Mouse (Mus musculus): ENCODE results near the gene Alpl. TPM values are rescaled to one million over a fixed set of nuclear protein-coding genes. Genes with fewer than 3 reads are reported as not detected.
A peak's percentile ranks its signal among the peaks of the same experiment; 100 is the strongest.

Gene Alpl
- polyA plus RNA-seq, 1 experiment from 2014 or later = 4.5 TPM

GRCm38 (mm10) chr4:137765554-137765971 is 30.6 kb downstream of the Alpl start:
- H3K27me3 ChIP-seq (replicated peaks) = no peaks in the 10 kb centered on the region
- no peak overlapping the region for H3K4me3 ChIP-seq
- H3K36me3 ChIP-seq = no peaks in the 10 kb centered on the region
- ATAC-seq (ENCODE audit: low FRiP score, low read depth) = peak; percentile 92
- peaks cover 24% of the 10 kb centered on the region for H3K4me1 ChIP-seq
- H3K9ac ChIP-seq = peak overlapping the region; percentile 6; the same call in 1 of the 2 replicates
- WGBS = 38% methylated on average over 7 of the region's 7 CpGs
- H3K9me3 ChIP-seq = no peaks in the 10 kb centered on the region
- no peak overlapping the region for H3K4me2 ChIP-seq (replicated peaks)
- H3K27ac ChIP-seq = peak overlapping the region; percentile 11

GRCm38 (mm10) chr4:137764621-137765020 is 31.6 kb downstream of the Alpl start:
- WGBS = 74% methylated on average over 3 of the region's 3 CpGs
- ATAC-seq (ENCODE audit: low FRiP score, low read depth) = no peak
- H3K4me1 ChIP-seq = peaks cover 24% of the 10 kb centered on the region

GRCm38 (mm10) chr4:137763920-137764495 is 32.2 kb downstream of the Alpl start:
- Histone ChIP-seq H3K4me3 (no peak overlapping the region), H3K27ac (no peak overlapping the region), H3K9me3 (no peaks in the 10 kb centered on the region), H3K4me1 (peaks cover 24% of the 10 kb centered on the region), H3K9ac (no peak overlapping the region), H3K36me3 (no peaks in the 10 kb centered on the region), H3K4me2 (replicated peaks) (no peak overlapping the region), H3K27me3 (replicated peaks) (no peaks in the 10 kb centered on the region)
- no peak for ATAC-seq (ENCODE audit: low FRiP score, low read depth)
- WGBS = 72% methylated on average over 8 of the region's 8 CpGs

More at GRCm38 (mm10) chr4:137764621-137765020, 31.6 kb downstream of the Alpl start:
- no peaks in the 10 kb centered on the region for H3K27me3 ChIP-seq (replicated peaks)
- no peaks in the 10 kb centered on the region for H3K36me3 ChIP-seq
- no peak overlapping the region for H3K4me3 ChIP-seq
- no peak overlapping the region for H3K4me2 ChIP-seq (replicated peaks)
- no peak overlapping the region for H3K27ac ChIP-seq
- no peaks in the 10 kb centered on the region for H3K9me3 ChIP-seq
- H3K9ac ChIP-seq = no peak overlapping the region

GRCm38 (mm10) chr4:137762886-137763285 is 33.3 kb downstream of the Alpl start:
- Histone ChIP-seq H3K4me1 (peaks cover 24% of the 10 kb centered on the region), H3K4me3 (no peak overlapping the region), H3K9me3 (no peaks in the 10 kb centered on the region), H3K27ac (no peak overlapping the region), H3K27me3 (replicated peaks) (no peaks in the 10 kb centered on the region), H3K9ac (no peak overlapping the region), H3K4me2 (replicated peaks) (no peak overlapping the region), H3K36me3 (no peaks in the 10 kb centered on the region)
- WGBS = 80% methylated on average over 9 of the region's 9 CpGs
- ATAC-seq (ENCODE audit: low FRiP score, low read depth) = no peak

DNA sequence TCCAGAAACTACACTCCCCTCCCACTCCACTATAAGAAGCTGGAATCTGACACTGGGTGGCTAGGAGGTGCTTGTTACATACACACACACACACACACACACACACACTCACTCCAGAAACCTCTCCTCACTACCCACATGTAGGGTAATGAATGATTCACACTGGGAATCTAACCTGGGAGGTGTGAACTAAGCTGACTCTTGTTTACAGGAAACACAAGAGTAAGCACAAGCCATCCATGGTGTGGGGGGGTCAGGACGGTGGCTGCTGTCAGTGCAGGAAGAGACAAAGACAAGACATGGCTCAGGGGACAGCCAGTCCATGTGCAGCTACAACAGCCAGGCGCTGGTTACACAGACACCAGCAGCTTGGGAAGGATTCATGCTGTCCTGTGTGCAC is 41.7 kb downstream of the Alpl start:
- Histone ChIP-seq H3K27me3 (replicated peaks) (no peaks in the 10 kb centered on the region), H3K4me3 (no peak overlapping the region), H3K27ac (no peak overlapping the region), H3K4me2 (replicated peaks) (no peak overlapping the region), H3K36me3 (no peaks in the 10 kb centered on the region), H3K9me3 (no peaks in the 10 kb centered on the region), H3K9ac (no peak overlapping the region), H3K4me1 (no peaks in the 10 kb centered on the region; the same call in none of the 2 replicates)
- 92% methylated on average over 2 of the region's 2 CpGs for WGBS
- ATAC-seq (ENCODE audit: low FRiP score, low read depth) = no peak

- WGBS = 87% methylated on average over 7 of the region's 7 CpGs
- Histone ChIP-seq H3K4me3 (no peak overlapping the region), H3K4me1 (no peaks in the 10 kb centered on the region; the same call in 1 of the 2 replicates)
Observed at GRCm38 (mm10) chr4:137753199-137753598, 43.0 kb downstream of the Alpl start.

GRCm38 (mm10) chr4:137752471-137752870 is 43.7 kb downstream of the Alpl start:
- ATAC-seq (ENCODE audit: low FRiP score, low read depth) = no peak
- Histone ChIP-seq H3K4me2 (replicated peaks) (no peak overlapping the region), H3K9me3 (no peaks in the 10 kb centered on the region), H3K27ac (no peak overlapping the region), H3K27me3 (replicated peaks) (no peaks in the 10 kb centered on the region), H3K4me3 (no peak overlapping the region), H3K36me3 (no peaks in the 10 kb centered on the region), H3K9ac (no peak overlapping the region), H3K4me1 (no peaks in the 10 kb centered on the region; the same call in 1 of the 2 replicates)
- 90% methylated on average over 15 of the region's 15 CpGs for WGBS

More at GRCm38 (mm10) chr4:137753199-137753598, 43.0 kb downstream of the Alpl start:
- no peak overlapping the region for H3K9ac ChIP-seq
- no peaks in the 10 kb centered on the region for H3K9me3 ChIP-seq
- no peak overlapping the region for H3K27ac ChIP-seq
- no peaks in the 10 kb centered on the region for H3K36me3 ChIP-seq
- H3K27me3 ChIP-seq (replicated peaks) = no peaks in the 10 kb centered on the region
- no peak overlapping the region for H3K4me2 ChIP-seq (replicated peaks)
- no peak for ATAC-seq (ENCODE audit: low FRiP score, low read depth)

- Histone ChIP-seq H3K4me3 (no peak overlapping the region), H3K9me3 (no peaks in the 10 kb centered on the region), H3K4me2 (replicated peaks) (no peak overlapping the region), H3K36me3 (no peaks in the 10 kb centered on the region), H3K27ac (no peak overlapping the region), H3K9ac (no peak overlapping the region), H3K27me3 (replicated peaks) (no peaks in the 10 kb centered on the region), H3K4me1 (no peaks in the 10 kb centered on the region; the same call in 1 of the 2 replicates)
- 89% methylated on average over 9 of the region's 9 CpGs for WGBS
- ATAC-seq (ENCODE audit: low FRiP score, low read depth) = no peak
Observed at GRCm38 (mm10) chr4:137751717-137752116, 44.5 kb downstream of the Alpl start.

DNA sequence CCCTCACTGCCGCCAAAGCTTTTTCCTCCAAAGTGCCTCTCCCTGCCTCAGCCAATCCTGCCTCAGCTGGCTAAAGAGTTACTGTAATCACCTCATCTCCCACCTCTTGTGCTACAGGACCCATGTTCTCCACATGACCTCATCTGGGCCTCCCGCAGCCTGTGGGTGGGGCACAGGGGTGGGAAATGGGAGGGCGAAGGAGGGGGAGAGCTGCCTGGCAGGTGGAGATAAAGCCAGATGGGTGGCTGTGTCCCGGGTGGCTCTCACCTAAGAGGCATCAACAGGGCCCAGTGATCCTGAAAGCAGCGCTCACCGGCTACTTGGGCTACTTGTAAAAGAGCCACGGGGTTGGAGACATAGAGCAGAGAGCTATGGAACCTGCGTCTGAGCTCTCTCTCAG is 44.9 kb downstream of the Alpl start:
- Histone ChIP-seq H3K4me1 (no peaks in the 10 kb centered on the region; the same call in 1 of the 2 replicates), H3K4me2 (replicated peaks) (no peak overlapping the region), H3K9me3 (no peaks in the 10 kb centered on the region), H3K27me3 (replicated peaks) (no peaks in the 10 kb centered on the region), H3K4me3 (no peak overlapping the region), H3K9ac (no peak overlapping the region), H3K27ac (no peak overlapping the region), H3K36me3 (no peaks in the 10 kb centered on the region)
- WGBS = 81% methylated on average over 8 of the region's 8 CpGs
- ATAC-seq (ENCODE audit: low FRiP score, low read depth) = no peak

GRCm38 (mm10) chr4:137750121-137750520 is 46.1 kb downstream of the Alpl start:
- Histone ChIP-seq H3K9ac (no peak overlapping the region), H3K9me3 (no peaks in the 10 kb centered on the region), H3K4me3 (no peak overlapping the region), H3K4me1 (no peaks in the 10 kb centered on the region; the same call in 1 of the 2 replicates), H3K4me2 (replicated peaks) (no peak overlapping the region), H3K36me3 (no peaks in the 10 kb centered on the region), H3K27me3 (replicated peaks) (no peaks in the 10 kb centered on the region), H3K27ac (no peak overlapping the region)
- ATAC-seq (ENCODE audit: low FRiP score, low read depth) = no peak
- WGBS = 86% methylated on average over 9 of the region's 9 CpGs

DNA sequence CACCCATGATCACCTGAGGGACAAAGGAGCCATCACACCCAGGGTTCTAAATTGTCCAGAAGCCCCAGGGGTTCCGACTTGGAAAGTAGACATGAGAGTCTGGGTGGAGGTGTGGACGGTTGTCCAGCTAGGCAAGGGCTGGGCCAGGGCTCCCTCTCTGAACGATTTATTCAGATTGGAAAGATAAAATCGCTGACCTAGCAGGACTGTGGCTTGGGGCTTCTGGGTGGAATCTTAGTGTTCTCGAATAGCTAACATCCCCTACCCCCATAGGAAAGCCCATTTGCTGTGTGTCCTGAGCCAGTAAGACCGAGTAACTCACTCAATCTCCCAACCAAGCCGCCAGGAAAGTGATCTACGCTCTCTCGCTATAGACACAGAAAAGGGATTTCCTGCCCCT is 46.5 kb downstream of the Alpl start:
- no peak for ATAC-seq (ENCODE audit: low FRiP score, low read depth)

GRCm38 (mm10) chr4:137748726-137749125 is 47.5 kb downstream of the Alpl start:
- Histone ChIP-seq H3K27me3 (replicated peaks) (no peaks in the 10 kb centered on the region), H3K4me2 (replicated peaks) (no peak overlapping the region), H3K4me3 (no peak overlapping the region), H3K27ac (no peak overlapping the region), H3K4me1 (no peaks in the 10 kb centered on the region; the same call in 1 of the 2 replicates), H3K9ac (no peak overlapping the region), H3K9me3 (no peaks in the 10 kb centered on the region), H3K36me3 (no peaks in the 10 kb centered on the region)
- WGBS = 60% methylated on average over 4 of the region's 4 CpGs
- ATAC-seq (ENCODE audit: low FRiP score, low read depth) = no peak

More for the DNA sequence above, 46.5 kb downstream of the Alpl start:
- Histone ChIP-seq H3K4me1 (no peaks in the 10 kb centered on the region; the same call in 1 of the 2 replicates), H3K9me3 (no peaks in the 10 kb centered on the region), H3K36me3 (no peaks in the 10 kb centered on the region), H3K27me3 (replicated peaks) (no peaks in the 10 kb centered on the region), H3K27ac (no peak overlapping the region), H3K4me3 (no peak overlapping the region), H3K4me2 (replicated peaks) (no peak overlapping the region), H3K9ac (no peak overlapping the region)
- WGBS = 74% methylated on average over 9 of the region's 9 CpGs

DNA sequence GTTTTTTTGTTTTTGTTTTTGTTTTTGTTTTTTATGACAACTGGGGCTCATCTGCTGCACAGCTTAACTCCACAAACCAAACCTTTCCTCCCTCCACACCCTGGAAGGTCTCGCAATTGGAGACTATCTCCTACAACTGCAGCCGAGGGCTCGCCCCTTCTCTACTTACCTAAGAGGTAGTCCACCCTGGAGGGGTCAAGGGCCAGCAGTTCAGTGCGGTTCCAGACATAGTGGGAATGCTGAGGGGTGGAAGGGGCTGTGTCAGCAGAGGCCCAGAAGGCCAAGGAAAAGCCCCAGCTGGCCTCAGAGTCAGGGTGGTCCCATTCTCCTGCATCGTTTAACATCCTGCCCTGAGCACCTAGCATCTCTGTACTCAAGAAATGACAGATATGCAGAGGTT is 48.6 kb downstream of the Alpl start:
- H3K27ac ChIP-seq = no peak overlapping the region
- WGBS = 85% methylated on average over 5 of the region's 5 CpGs
- ATAC-seq (ENCODE audit: low FRiP score, low read depth) = no peak
- no peaks in the 10 kb centered on the region; the same call in 1 of the 2 replicates for H3K4me1 ChIP-seq
- H3K36me3 ChIP-seq = no peaks in the 10 kb centered on the region
- H3K27me3 ChIP-seq (replicated peaks) = no peaks in the 10 kb centered on the region
- H3K9me3 ChIP-seq = no peaks in the 10 kb centered on the region
- no peak overlapping the region for H3K9ac ChIP-seq
- H3K4me2 ChIP-seq (replicated peaks) = no peak overlapping the region
- H3K4me3 ChIP-seq = no peak overlapping the region
